Mouse (Mus musculus) ovary, postnatal 10 days (tissue): ENCODE data around the gene Agbl4.

Experiments used
- DNase-seq: peaks from one replicate; pipeline ENCODE4 v3.0.0; 2022; ENCODE audit warnings: low spot score

The Agbl4 gene

DNA sequence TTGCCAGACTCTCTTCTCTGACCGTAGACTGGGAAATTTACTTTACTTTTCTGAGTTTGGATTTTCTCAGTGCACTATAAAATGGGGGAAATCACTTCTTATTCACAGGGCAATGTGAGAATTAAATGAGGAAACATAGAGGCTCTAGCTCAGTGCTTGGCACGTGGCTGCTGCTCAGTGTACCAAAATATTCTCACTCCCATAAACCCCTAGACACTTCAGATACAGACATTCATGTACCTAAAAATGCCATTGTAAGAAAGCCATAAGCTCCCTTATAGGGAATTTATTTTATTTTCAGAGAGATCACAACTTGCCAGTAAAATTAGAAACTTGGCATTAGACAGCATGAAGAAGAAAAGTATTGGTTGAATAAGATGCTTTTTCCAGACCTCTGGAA is 883.5 kb downstream of the Agbl4 start:
- DNase-seq = no peak

DNA sequence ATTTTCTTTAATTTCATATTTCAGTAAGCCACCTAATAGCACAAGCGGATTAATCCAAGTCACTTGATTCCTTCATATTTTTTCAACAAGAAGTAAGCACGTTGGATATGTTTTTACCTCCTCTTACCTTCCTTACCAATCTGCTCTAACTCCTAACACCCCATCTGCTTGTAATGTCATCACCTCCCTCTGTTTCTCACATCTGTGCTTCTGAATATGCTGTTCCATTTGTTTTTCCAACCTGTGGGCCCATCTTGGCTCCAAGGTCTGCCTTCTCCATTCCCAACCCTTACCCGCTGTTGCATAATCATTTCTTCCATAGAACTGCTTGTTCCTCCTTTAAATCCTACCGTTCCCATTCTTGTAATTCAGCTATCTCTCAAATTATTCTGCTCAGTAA is 884.4 kb downstream of the Agbl4 start:
- DNase-seq = no peak

DNA sequence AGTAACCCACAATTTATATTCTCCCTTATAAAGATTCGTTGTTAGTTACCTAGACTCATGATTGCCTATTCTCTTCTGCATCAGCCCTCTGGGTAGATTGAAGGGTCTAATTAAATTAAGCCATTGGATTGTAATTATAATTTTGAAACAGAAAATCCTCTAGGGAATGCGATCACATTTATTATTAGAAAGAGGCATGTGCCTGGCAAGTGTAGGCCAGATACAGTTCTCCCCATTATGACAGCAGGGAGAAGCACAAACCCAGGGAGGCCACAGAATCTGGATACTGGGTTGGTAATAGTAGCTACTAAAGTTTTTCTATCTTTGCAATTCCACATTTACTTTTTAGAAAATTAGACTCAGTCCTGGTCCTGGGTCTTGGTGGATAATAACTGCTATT is 887.2 kb downstream of the Agbl4 start:
- DNase-seq = no peak

DNA sequence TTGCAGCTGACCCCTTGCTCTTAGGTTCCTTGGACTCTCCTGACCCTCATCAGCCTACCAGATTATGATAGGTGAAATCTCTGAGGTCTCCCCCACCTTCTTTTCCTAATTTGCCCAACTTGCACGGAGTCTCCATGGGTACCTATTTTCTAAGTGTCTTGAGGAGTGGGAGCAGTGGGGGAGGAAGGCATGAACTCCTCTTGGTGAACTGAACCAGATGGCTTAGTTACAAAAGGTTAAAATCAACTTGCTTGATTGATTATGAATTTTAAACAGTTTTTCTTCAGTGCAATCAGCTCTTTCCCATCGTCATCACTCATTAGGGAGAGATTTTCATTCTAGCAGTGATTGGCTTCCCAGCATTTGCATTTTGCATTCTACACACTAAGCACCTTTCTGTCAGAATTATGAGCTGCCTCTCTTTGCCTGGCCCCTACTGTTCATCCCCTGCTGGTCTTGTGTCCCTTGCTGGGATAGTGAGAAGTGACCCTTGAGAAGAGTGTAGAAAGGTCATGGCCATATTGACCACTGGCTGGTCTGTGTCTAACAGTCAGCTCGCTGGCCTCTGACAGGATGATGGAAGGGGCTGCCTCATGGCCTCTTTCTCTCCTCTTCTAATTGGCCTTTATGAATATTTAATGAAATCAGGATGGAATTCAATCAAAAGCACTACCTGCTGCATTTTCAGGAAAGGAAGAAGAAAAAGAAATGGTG is 897.2 kb downstream of the Agbl4 start:
- no peak for DNase-seq

DNA sequence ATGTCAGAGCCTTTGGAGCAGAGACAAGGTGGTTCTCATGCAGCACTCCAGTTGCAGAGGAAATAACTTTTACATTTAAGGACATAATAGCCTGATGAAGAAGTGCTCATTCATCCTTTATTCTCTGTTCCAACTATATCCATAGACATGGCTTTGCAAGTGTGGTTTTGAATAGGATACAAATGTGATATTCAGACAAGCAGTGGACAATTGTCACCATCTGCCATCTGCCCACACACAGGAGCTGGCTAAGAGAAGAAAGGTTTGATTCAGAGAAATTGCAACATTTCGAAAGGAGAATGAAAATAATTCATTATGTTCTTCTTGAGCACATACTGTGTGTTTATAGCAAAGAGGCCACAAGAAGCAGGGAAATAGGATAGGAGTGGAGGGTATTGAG is 909.1 kb downstream of the Agbl4 start:
- DNase-seq = no peak

DNA sequence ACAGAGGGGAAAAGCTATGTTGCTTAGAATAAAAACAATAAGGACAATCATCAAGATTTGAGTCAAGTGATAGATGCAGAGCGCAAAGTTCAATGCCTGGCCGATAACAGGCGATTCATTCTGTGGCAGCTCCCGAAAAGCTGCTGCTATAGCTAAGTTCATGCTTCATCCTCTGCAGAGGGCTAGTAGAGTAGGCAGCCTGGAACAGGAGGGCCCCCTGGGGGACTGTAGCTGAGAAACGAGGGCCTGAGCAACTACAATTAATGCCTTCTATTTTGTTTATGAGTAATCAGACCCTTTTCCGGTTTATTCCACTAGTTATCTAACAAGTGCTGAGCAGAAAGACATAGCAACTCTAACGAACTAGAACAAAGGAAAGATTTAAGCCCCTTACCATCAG is 909.7 kb downstream of the Agbl4 start:
- no peak for DNase-seq

DNA sequence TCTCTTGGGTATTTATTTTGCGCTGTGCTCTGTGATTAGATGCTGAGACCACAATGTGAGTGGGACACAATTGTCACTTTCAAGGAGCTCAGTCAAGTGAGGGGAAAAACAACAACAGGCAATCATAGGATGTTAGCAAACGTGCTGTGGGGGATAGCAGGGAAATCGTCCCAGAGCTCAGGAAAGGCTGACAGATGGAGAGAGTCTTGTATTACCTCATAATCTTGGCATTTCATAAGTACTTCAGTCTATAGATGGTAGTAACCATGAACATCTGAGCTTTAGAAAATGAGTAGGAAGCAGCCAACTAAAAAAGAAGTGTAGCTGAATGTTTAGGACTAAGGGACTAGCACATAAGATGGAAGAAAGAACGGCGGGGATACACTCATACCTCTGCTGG is 910.2 kb downstream of the Agbl4 start:
- DNase-seq = no peak

DNA sequence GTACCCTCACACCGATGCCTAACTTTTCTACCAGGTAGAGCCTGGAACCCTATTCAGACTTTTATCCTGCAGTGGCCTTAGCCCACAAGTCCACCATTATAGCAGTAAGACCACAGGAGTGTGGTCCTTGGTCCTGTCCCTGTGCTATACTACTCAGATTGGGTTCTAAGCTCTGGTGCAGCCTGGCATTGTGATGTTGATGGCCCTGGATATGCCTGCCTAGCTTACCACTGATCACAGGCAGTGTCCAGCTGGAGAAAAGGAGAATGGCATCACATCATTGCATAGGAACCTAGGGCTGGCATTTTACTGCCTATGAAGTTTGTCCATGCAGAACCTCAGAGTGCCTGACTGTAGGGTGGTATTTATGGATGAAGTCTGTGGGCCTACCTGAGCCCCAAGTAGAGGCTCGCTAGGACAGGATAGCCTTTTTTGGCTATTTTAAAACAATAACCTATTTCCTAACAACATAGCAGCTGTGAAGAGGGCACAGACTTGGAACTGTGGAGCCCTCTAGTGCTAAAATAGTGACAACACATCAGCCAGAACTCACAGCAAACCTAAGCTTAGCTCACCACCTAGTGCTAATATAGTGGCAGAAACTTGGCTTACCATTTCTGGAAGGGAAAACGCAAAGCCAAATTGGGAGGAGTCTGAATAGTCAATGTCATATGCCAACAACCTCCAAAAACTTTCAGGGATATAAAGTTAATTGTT is 911.3 kb downstream of the Agbl4 start:
- DNase-seq = no peak

DNA sequence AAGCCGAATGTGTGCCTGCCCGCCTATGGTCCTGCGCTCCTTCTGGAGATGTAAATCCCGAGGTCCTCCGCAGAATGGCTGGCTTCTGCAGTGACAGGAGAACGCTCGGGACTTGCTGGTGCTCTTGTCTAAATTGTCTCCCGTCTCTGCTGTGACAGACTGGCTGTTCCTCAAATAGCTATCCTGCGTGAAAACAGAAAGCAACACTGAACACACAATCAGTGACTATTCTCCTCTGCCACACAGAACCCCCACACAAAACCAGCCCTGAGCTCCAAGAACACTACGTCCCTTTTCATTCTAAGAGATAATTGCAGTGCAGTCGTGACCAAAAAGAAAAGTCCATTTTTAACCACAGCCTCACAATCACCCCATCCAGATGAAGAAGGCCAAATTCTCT is 929.6 kb downstream of the Agbl4 start:
- DNase-seq = no peak

DNA sequence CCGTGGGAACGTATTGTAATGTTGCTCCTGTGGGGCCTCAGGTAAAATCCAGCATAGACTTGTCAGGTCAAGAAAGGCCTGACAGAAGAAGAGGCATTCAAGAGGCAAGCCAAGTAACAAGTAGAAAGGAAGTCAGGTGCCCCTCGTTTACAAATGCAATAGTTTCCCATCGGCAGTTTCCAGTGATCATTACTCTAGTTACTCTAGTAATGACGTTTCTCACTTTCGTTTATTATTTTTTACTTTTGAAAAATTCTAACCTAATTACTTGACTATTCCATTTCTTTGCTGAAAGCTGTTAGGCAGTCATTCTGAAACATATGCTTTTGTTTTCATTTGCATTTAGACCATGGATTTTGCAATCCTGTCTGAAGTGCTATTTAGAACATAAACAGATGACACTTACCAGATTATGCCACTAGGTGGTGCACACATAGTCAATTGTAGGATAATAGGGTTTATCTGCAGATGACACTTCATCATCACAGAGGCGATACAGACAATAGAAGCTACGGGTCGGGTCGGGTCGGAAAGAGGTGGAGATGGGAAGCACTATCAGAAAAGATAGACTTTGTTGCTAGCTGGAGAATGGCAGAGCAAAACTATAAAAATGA is 930.4 kb downstream of the Agbl4 start:
- DNase-seq = no peak

DNA sequence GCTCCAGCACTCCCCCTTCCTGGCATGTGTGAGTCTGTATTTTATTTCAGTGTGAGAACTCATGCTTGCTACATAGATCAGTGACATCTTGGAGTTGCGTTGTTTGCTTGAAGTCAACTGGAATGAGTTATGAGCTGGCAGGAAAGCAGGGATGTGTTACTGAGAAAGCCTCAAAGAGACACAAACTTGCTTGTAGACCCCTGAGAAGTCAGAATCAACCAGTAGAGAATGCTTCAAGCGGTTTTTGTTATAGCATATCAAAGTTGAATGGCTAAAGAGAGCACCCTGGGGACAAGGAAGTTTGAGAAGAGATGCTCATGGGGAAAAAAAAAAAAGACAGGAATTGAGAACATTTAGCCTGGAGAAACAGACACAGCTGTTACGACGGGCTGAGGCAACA is 932.0 kb downstream of the Agbl4 start:
- no peak for DNase-seq

DNA sequence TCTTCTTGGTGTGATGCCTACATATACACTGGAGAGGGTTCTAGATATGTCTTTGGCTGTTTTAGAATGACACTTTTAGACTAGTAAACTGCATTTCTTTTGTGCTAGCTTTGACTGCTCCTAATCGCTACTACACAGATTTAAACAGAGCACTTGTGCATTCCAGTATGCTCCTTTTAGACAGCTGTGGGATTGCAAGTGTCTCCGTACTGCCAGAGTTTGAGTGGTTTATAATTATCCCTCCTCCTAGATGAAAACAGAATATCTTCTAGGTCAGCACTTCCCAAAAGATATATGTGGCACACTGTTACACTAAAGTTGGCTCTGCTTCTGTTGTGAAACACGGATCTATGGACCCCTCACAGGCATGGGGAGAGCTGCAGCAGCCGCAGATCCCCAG is 935.4 kb downstream of the Agbl4 start:
- DNase-seq = no peak

DNA sequence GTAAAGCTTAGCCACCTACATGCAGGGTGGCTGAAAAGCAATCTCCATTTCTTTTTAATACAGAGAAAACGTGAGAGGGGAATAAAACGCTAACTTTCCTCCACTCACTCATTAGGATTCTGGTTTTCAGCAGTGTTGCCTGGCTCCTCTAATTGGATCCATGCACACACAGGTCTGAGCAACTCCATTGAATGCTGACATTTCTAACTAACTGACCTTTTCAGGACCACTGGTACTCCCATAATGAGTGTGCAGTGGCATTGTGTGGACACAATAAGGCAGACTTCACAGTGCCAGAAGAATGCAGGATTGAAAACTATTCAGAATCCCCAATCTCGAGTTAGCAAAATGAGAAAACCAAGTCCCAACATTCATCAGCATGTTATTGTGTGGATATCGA is 952.5 kb downstream of the Agbl4 start:
- DNase-seq = no peak

DNA sequence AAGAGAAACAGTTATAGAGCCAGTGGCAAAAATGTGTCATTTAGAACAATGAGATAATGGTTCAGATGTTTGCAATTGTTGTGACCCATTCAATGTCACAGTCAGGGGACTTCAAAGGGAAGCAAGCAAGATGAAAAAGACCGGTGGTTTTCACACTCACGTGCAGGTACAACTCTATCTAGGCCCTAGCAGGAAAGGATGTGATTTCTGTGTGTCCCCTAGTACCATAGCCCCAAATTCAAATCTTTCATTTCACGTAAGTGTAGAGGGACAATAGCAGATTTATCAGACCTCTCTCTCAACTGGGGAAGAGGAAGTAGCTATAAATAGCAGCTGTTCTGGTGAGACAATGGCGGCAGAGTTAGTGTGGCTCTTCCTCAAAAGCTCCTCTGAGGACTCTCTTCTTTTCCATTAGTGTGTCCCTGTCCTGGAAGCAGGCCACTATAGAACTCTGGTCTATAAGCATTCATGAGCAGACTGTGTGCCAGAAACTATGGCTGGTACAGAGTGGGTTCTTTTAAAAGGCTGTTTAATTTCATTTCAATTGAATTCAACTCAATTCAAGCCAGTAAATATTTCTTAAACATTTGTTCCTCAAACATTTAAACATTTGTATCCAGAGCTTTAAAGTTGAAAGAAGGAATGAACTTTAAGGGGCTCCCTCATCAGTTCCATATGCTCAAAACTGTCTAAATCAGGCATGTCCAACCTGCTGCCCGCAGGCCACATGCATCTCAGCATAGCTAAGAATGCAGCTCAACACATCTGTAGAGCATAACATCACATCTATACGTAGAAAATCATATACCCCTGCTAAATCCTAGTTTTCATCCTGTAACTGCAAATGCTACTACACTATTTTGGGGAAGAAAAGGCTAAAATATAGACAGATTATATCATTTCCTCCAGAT is 953.4 kb downstream of the Agbl4 start:
- DNase-seq = no peak

DNA sequence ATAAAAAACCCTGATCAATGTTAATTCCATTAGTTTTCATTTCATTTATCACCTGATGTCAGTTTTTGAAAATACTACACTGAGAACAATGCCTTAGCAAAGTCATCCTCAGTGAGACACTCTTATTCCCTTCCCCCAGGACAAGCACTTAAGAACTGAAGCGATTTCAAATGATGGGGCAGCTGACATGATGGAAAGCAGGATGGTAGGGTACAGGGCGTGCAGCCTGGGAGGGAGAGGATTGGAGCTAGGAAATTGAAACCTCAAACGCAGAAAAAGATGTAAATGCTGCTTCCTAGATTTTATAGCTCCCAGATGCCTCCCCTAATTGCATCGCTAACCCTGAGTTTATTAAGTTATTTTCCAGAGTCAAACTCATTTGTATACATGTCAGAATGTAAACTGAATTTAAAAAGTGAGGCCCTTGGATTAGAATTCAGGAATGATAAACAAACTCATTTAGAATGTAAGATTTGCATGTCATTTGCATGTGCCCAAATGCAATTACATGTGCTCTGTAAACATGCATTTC is 959.2 kb downstream of the Agbl4 start:
- no peak for DNase-seq

DNA sequence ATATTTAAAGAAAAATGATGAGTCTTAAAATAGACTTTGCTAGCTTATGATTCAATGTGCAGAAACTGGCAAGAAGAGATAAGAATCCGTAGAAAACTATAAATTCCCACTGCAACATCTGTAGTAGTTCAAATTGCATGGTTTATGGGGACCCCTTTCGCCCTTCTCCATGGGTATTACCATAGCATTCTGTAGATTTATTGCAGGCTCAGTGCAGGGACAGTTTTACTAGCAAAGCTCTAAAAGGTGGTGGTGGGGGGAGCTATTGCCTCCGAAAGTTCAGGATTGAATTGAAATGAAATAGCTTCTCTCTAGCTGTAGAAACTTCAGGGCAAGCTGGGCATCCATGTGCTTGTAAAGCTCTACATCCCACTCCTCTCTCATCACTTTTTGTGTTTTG is 959.7 kb downstream of the Agbl4 start:
- no peak for DNase-seq

DNA sequence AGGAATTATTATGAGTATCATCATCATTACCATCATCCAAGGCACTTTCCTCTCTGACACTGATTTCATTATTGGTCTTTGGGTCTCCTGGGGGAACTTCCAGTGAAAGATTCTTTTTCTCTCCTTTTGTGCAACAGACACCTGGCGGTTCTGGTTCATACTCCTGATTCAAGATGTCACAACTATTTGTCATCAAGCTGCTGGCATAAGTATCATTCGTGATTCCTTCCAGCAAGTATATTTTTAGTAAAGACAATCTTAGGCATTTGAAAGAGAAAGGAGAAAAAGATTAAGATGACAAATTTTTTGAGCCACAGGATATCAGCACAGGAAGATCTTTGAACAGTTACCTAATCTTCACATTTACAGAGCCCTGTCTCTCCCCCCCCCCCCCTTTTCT is 966.7 kb downstream of the Agbl4 start:
- DNase-seq = no peak

DNA sequence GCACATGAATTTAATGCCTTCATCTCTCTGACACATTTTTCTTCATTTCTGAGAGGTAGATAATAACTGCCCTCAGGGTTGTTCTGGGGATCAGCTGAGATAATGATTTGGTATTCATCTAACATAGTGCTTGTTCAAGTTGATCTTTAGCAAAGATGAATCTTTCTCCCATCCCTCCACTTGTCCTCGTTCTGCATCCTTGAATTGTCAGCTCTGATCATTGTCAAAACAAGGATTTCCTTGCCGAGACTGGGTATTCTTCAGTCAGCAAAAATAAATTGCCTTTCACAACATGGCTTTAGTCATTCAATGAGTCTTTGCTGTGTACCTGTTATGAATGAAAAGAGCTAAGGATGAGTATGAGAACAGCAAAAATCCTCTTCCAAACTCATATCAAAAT is 970.3 kb downstream of the Agbl4 start:
- no peak for DNase-seq

DNA sequence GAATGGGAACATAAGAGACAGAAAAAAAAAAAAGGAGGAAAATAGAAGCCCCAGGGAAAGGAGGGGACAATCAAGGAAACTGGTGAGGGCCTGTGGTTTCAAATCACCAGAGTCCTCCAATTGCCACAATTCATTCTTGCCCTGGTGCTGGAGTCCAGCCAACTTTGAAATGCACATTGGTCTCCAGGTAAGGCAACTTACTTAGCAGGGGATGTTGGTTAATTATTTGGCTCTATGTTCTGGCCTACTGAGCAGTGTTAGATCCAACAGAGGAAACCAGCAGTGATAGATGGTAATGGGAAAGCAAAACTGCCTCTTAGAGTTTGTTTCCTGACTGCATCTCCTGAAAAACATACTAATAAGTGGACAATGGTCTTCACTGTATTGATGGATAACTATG is 979.7 kb downstream of the Agbl4 start:
- DNase-seq = no peak

DNA sequence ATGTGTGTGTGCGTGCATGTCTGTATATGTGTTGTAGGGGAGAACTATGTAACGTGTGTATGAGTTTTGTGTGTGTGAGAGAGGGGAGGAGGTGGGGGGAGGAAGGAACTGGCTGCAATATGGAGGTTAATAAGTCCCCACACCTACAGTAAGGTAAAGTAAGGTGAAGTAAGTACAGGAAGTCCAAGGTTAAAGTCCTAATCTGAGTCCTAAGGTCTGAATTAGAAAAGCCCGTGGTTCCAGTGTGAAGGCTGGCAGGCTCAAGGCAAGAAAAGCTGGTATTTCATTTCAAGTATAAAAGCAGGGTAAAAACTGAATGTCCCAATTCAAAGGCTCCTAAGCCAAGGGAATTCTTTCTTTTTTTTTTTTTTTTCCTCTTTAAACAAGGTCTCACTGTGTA is 980.6 kb downstream of the Agbl4 start:
- no peak for DNase-seq

DNA sequence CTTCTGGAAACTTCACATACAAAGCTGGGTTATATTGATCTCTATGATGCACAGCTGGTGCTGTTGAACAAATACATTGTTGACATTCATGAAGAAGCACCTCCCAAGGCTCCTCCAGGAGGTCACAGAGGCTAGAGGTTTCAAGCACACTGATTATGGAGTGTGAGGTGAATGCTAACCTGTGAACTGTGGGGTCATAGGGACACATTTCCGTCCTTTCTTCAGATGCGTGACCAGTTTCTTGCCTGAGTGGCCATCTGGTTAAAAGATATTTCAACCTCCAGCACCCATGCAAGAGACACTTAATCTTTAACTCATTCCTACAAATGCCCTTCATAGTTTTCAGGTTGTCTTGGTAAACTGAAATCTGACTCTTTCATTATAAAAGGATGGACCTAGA is 985.6 kb downstream of the Agbl4 start:
- no peak for DNase-seq

DNA sequence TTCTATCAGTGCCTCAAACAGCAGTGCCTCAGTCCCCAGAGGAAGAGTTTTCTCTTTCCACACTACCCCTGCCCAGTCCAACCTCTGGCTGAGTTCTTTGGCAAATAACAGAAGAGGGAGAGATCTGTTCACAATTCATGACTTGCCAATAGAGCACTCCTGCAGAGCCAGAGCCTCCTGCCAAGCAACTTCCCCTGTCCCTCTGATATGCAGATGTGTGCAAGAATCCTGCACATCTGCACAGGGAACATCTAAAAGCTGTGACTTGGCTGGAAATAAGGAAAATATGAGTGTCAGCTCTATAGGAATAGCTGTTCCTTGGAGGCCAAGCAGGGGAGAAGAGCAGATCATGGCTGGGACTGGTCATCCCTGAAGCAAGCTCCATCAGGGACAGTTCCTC is 993.3 kb downstream of the Agbl4 start:
- no peak for DNase-seq
